Comparison of ENCODE assay signal across 8 mouse cellular contexts in genomic region chr7:16426129-16426729, GRCm38 (mm10). TPM values are rescaled to one million over a fixed set of nuclear protein-coding genes. Genes with fewer than 3 reads are reported as not detected.
DNase-seq lines count a peak whose midpoint lies in the region; ATAC-seq and TF ChIP-seq lines count a peak whose summit lies in the region.

No protein-coding gene starts in this region.

- no peak overlapping the region for H3K27ac ChIP-seq in embryonic fibroblast, embryonic 13.5 days (ENCODE audit: insufficient read depth, low read length)
- H3K27ac ChIP-seq in heart, embryonic 13.5 days (replicated peaks): no peak overlapping the region
- no peak overlapping the region for H3K27ac ChIP-seq in kidney, postnatal 0 days
- no peak overlapping the region for H3K27ac ChIP-seq in liver, embryonic 15.5 days (replicated peaks)
- no peak overlapping the region for H3K27ac ChIP-seq in neural tube, embryonic 13.5 days (replicated peaks)
- no peak overlapping the region for H3K27ac ChIP-seq in stomach, embryonic 16.5 days (ENCODE audit: low read length)

- H3K36me3 ChIP-seq in heart, embryonic 13.5 days: peaks cover 100% of the 10 kb centered on the region
- peaks cover 81% of the 10 kb centered on the region for H3K36me3 ChIP-seq in kidney, postnatal 0 days (ENCODE audit: insufficient read depth, low read length)
- peaks cover 100% of the 10 kb centered on the region for H3K36me3 ChIP-seq in liver, embryonic 15.5 days (replicated peaks)
- peaks cover 100% of the 10 kb centered on the region for H3K36me3 ChIP-seq in neural tube, embryonic 13.5 days
- peaks cover 65% of the 10 kb centered on the region for H3K36me3 ChIP-seq in stomach, embryonic 16.5 days (ENCODE audit: control insufficient read depth, insufficient read depth, low read length)

- peak; percentile 78; the same call in 1 of the 2 replicates for ATAC-seq in heart, embryonic 13.5 days (ENCODE audit: extremely low read depth, insufficient number of reproducible peaks, low FRiP score, low TSS enrichment)
- ATAC-seq in kidney, postnatal 0 days (replicated peaks; ENCODE audit: low FRiP score, low read depth): peak; percentile 86; the same call in 1 of the 2 replicates
- ATAC-seq in liver, embryonic 15.5 days (ENCODE audit: insufficient read depth): peak; percentile 71
- peak; percentile 78; the same call in 1 of the 2 replicates for ATAC-seq in neural tube, embryonic 13.5 days (ENCODE audit: low read depth)
- peak; percentile 64; the same call in 1 of the 2 replicates for ATAC-seq in stomach, embryonic 16.5 days (ENCODE audit: insufficient read depth, low FRiP score)

- peak; percentile 77 for DNase-seq in 416B (ENCODE audit: low read depth)
- DNase-seq in adrenal gland, postnatal 14 days: peak; percentile 93
- peak; percentile 93 for DNase-seq in kidney, postnatal 0 days (ENCODE audit: low spot score)

- TF ChIP-seq CTCF in embryonic fibroblast, embryonic 13.5 days (IDR thresholded peaks at IDR 0.05; ENCODE audit: borderline replicate concordance, insufficient read depth, low read length): peak; percentile 67
- TF ChIP-seq CTCF in kidney, postnatal 0 days (IDR thresholded peaks at IDR 0.05; ENCODE audit: low read depth): peak; percentile 86

- no peaks in the 10 kb centered on the region for H3K9me3 ChIP-seq in heart, embryonic 13.5 days
- no peaks in the 10 kb centered on the region for H3K9me3 ChIP-seq in kidney, postnatal 0 days (replicated peaks; ENCODE audit: low read length)
- H3K9me3 ChIP-seq in liver, embryonic 15.5 days (replicated peaks): no peaks in the 10 kb centered on the region
- no peaks in the 10 kb centered on the region for H3K9me3 ChIP-seq in neural tube, embryonic 13.5 days
- no peaks in the 10 kb centered on the region for H3K9me3 ChIP-seq in stomach, embryonic 16.5 days (replicated peaks; ENCODE audit: control insufficient read depth, low read length)

- H3K9ac ChIP-seq in heart, embryonic 13.5 days: no peak overlapping the region
- no peak overlapping the region for H3K9ac ChIP-seq in kidney, postnatal 0 days (ENCODE audit: low read depth, low read length)
- H3K9ac ChIP-seq in liver, embryonic 15.5 days: no peak overlapping the region
- no peak overlapping the region for H3K9ac ChIP-seq in neural tube, embryonic 13.5 days
- H3K9ac ChIP-seq in stomach, embryonic 16.5 days (ENCODE audit: low read length): no peak overlapping the region

- H3K4me2 ChIP-seq in heart, embryonic 13.5 days: no peak overlapping the region
- no peak overlapping the region for H3K4me2 ChIP-seq in kidney, postnatal 0 days (ENCODE audit: low read length)
- no peak overlapping the region for H3K4me2 ChIP-seq in liver, embryonic 15.5 days
- no peak overlapping the region for H3K4me2 ChIP-seq in neural tube, embryonic 13.5 days
- H3K4me2 ChIP-seq in stomach, embryonic 16.5 days (ENCODE audit: low read depth, low read length): no peak overlapping the region

- H3K4me1 ChIP-seq in embryonic fibroblast, embryonic 13.5 days (ENCODE audit: control insufficient read depth, insufficient read depth, low read length): no peaks in the 10 kb centered on the region
- H3K4me1 ChIP-seq in heart, embryonic 13.5 days: no peaks in the 10 kb centered on the region
- H3K4me1 ChIP-seq in kidney, postnatal 0 days (replicated peaks; ENCODE audit: insufficient read depth, low read length): no peaks in the 10 kb centered on the region
- H3K4me1 ChIP-seq in liver, embryonic 15.5 days (replicated peaks): peaks cover 11% of the 10 kb centered on the region; the same call in 1 of the 2 replicates
- H3K4me1 ChIP-seq in neural tube, embryonic 13.5 days (replicated peaks): no peaks in the 10 kb centered on the region
- H3K4me1 ChIP-seq in stomach, embryonic 16.5 days (ENCODE audit: control insufficient read depth, insufficient read depth, low read length): no peaks in the 10 kb centered on the region

- TF ChIP-seq POLR2A in embryonic fibroblast, embryonic 13.5 days (IDR thresholded peaks at IDR 0.05; ENCODE audit: low read depth, low read length): no peak

- 62% methylated on average over 4 of the region's 4 CpGs for WGBS in heart, embryonic 13.5 days
- 60% methylated on average over 4 of the region's 4 CpGs for WGBS in kidney, postnatal 0 days
- 58% methylated on average over 4 of the region's 4 CpGs for WGBS in liver, embryonic 15.5 days (ENCODE audit: insufficient replicate concordance)
- 59% methylated on average over 4 of the region's 4 CpGs for WGBS in neural tube, embryonic 13.5 days
- WGBS in stomach, embryonic 16.5 days: 54% methylated on average over 4 of the region's 4 CpGs

- H3K4me3 ChIP-seq in embryonic fibroblast, embryonic 13.5 days (ENCODE audit: insufficient read depth, low read length): no peak overlapping the region
- H3K4me3 ChIP-seq in heart, embryonic 13.5 days: no peak overlapping the region
- H3K4me3 ChIP-seq in kidney, postnatal 0 days (replicated peaks; ENCODE audit: low read depth, low read length): no peak overlapping the region
- H3K4me3 ChIP-seq in liver, embryonic 15.5 days (replicated peaks): no peak overlapping the region
- H3K4me3 ChIP-seq in neural tube, embryonic 13.5 days: no peak overlapping the region
- H3K4me3 ChIP-seq in stomach, embryonic 16.5 days (replicated peaks; ENCODE audit: low read length): no peak overlapping the region

- no peaks in the 10 kb centered on the region for H3K27me3 ChIP-seq in heart, embryonic 13.5 days (replicated peaks)
- no peaks in the 10 kb centered on the region for H3K27me3 ChIP-seq in kidney, postnatal 0 days (ENCODE audit: insufficient read depth, low read length)
- H3K27me3 ChIP-seq in liver, embryonic 15.5 days: no peaks in the 10 kb centered on the region
- no peaks in the 10 kb centered on the region for H3K27me3 ChIP-seq in neural tube, embryonic 13.5 days
- no peaks in the 10 kb centered on the region for H3K27me3 ChIP-seq in stomach, embryonic 16.5 days (ENCODE audit: control insufficient read depth, insufficient read depth, low read length)

RNA-seq across cellular contexts. Expression of gene Zc3h4, which starts 25.5 kb away (rescaled TPM):
- total RNA-seq in adrenal gland, postnatal 14 days (2021): 37.4 and 48.5 TPM in 2 replicates
- 27.0 and 29.4 TPM in 2 replicates for polyA plus RNA-seq in embryonic fibroblast, embryonic 13.5 days (2011; ENCODE audit: insufficient read length, low read depth, missing spikeins)
- 8.2 and 8.7 TPM in 2 replicates for polyA plus RNA-seq in heart, embryonic 13.5 days (2015; fragmentation: Nextera tagmentation; extraction: Ambion mirVana)
- 9.6 and 10.4 TPM in 2 replicates for polyA plus RNA-seq in kidney, postnatal 0 days (2015; fragmentation: Nextera tagmentation; extraction: Ambion mirVana)
- polyA plus RNA-seq in liver, embryonic 15.5 days (2015; fragmentation: Nextera tagmentation; extraction: Ambion mirVana): 8.0 and 10.8 TPM in 2 replicates
- polyA plus RNA-seq in neural tube, embryonic 13.5 days (2015; fragmentation: Nextera tagmentation; extraction: Ambion mirVana): 16.8 and 19.9 TPM in 2 replicates
- polyA plus RNA-seq in stomach, embryonic 16.5 days (2015; fragmentation: Nextera tagmentation; extraction: Ambion mirVana): 9.7 and 10.4 TPM in 2 replicates

RNA-seq across cellular contexts. Expression of gene Tmem160, which starts 26.4 kb away (rescaled TPM):
- 46.2 and 49.2 TPM in 2 replicates for total RNA-seq in adrenal gland, postnatal 14 days (2021)
- 19.0 and 27.7 TPM in 2 replicates for polyA plus RNA-seq in embryonic fibroblast, embryonic 13.5 days (2011; ENCODE audit: insufficient read length, low read depth, missing spikeins)
- 73.2 and 79.2 TPM in 2 replicates for polyA plus RNA-seq in heart, embryonic 13.5 days (2015; fragmentation: Nextera tagmentation; extraction: Ambion mirVana)
- 74.2 and 81.9 TPM in 2 replicates for polyA plus RNA-seq in kidney, postnatal 0 days (2015; fragmentation: Nextera tagmentation; extraction: Ambion mirVana)
- 28.8 and 30.4 TPM in 2 replicates for polyA plus RNA-seq in liver, embryonic 15.5 days (2015; fragmentation: Nextera tagmentation; extraction: Ambion mirVana)
- polyA plus RNA-seq in neural tube, embryonic 13.5 days (2015; fragmentation: Nextera tagmentation; extraction: Ambion mirVana): 54.6 and 59.0 TPM in 2 replicates
- 38.4 and 44.2 TPM in 2 replicates for polyA plus RNA-seq in stomach, embryonic 16.5 days (2015; fragmentation: Nextera tagmentation; extraction: Ambion mirVana)

RNA-seq across cellular contexts. Expression of gene Sae1, which starts 38.6 kb away (rescaled TPM):
- total RNA-seq in adrenal gland, postnatal 14 days (2021): 62.3 and 72.1 TPM in 2 replicates
- 125 and 133 TPM in 2 replicates for polyA plus RNA-seq in embryonic fibroblast, embryonic 13.5 days (2011; ENCODE audit: insufficient read length, low read depth, missing spikeins)
- polyA plus RNA-seq in heart, embryonic 13.5 days (2015; fragmentation: Nextera tagmentation; extraction: Ambion mirVana): 210 and 223 TPM in 2 replicates
- polyA plus RNA-seq in kidney, postnatal 0 days (2015; fragmentation: Nextera tagmentation; extraction: Ambion mirVana): 184 and 212 TPM in 2 replicates
- 97.7 and 98.0 TPM in 2 replicates for polyA plus RNA-seq in liver, embryonic 15.5 days (2015; fragmentation: Nextera tagmentation; extraction: Ambion mirVana)
- polyA plus RNA-seq in neural tube, embryonic 13.5 days (2015; fragmentation: Nextera tagmentation; extraction: Ambion mirVana): 264 and 281 TPM in 2 replicates
- polyA plus RNA-seq in stomach, embryonic 16.5 days (2015; fragmentation: Nextera tagmentation; extraction: Ambion mirVana): 256 and 262 TPM in 2 replicates

RNA-seq across cellular contexts. Expression of gene Npas1, which starts 51.3 kb away (rescaled TPM):
- total RNA-seq in adrenal gland, postnatal 14 days (2021): not detected in 2 replicates
- not detected in 2 replicates for polyA plus RNA-seq in embryonic fibroblast, embryonic 13.5 days (2011; ENCODE audit: insufficient read length, low read depth, missing spikeins)
- 0.36 and 0.37 TPM in 2 replicates for polyA plus RNA-seq in heart, embryonic 13.5 days (2015; fragmentation: Nextera tagmentation; extraction: Ambion mirVana)
- polyA plus RNA-seq in kidney, postnatal 0 days (2015; fragmentation: Nextera tagmentation; extraction: Ambion mirVana): 0.33 TPM in 2 replicates
- 0.12 and 0.17 TPM in 2 replicates for polyA plus RNA-seq in liver, embryonic 15.5 days (2015; fragmentation: Nextera tagmentation; extraction: Ambion mirVana)
- polyA plus RNA-seq in neural tube, embryonic 13.5 days (2015; fragmentation: Nextera tagmentation; extraction: Ambion mirVana): 1.6 and 1.7 TPM in 2 replicates
- polyA plus RNA-seq in stomach, embryonic 16.5 days (2015; fragmentation: Nextera tagmentation; extraction: Ambion mirVana): 0.19 and 0.26 TPM in 2 replicates
